Mouse (Mus musculus) ES-E14 (cell line): ENCODE measurements at regions not wholly inside any gene's neighbourhood (a gene's known extent, or its start where the extent isn't known, plus 50 kb on each side); places are given as distances from the start of the nearest gene placed in this dataset.

Experiments
- CHD2 ChIP-seq: IDR thresholded peaks from 2 replicates; pipeline ENCODE4 v1.6.1; 2014; ENCODE audit warnings: mild to moderate bottlenecking, low read depth, low read length, inconsistent platforms
- HCFC1 ChIP-seq: IDR thresholded peaks from 2 replicates; pipeline ENCODE4 v1.6.1; 2012; ENCODE audit warnings: low read length, inconsistent platforms, borderline replicate concordance; ENCODE audit not compliant: insufficient read depth
- MAFK ChIP-seq: IDR thresholded peaks from 2 replicates; pipeline ENCODE4 v1.6.1; 2014; ENCODE audit warnings: mild to moderate bottlenecking, low read depth, low read length, inconsistent platforms; ENCODE audit not compliant: insufficient read depth
- ZNF384 ChIP-seq: IDR thresholded peaks from 2 replicates; pipeline ENCODE4 v1.6.1; 2012; ENCODE audit warnings: low read depth, low read length, inconsistent platforms

DNA sequence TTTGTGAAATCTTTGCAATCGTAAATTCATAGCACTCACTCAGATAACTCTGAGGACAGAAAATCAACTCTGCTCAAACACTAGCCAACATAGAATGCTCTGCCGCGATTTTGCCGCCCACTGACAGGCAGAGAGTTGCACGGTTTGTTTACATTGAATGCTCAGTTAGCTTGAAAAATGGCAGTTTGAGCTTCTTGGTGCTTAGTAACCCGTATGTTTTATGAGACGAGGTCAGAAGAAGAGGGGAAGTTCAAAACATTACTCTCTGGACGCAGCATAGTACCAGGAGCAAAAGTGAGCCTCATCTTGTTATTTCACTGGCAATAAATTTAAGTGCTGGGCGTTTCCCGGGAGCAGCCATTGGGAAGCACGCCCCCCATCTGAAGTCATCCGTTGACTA, 111.1 kb upstream of the Nek7 start:
- TF ChIP-seq ZNF384 = no peak
- no peak for TF ChIP-seq CHD2
- no peak for TF ChIP-seq MAFK
- TF ChIP-seq HCFC1 = no peak
